17 mouse cellular contexts compared by ENCODE assay signal in the genomic region with DNA sequence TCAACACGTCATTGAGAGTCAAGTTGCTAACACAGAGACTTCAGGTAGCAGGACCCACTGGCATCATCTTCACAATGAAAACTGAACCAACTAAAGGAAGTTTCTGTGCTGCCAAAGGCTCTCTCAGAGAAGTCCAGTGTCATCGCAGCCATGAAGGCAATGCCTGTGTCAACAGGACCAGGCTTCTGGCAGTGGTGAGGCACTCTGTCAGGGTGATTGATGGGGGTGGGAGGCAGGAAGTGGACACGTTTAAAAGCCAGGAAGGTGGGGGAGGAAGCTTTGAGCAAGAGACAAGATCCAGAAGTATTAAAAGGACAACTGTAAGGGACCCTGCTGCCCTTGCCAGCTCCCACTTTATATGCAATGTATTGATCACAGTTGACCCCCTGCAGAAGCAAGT.
DNase-seq lines count a peak whose midpoint lies in the region; ATAC-seq and TF ChIP-seq lines count a peak whose summit lies in the region.
"Had no signal": no experiment of that assay in that cellular context is flagged by ENCODE, and none has a peak within 500 bp of the region (broad histone marks: within the 10 kb centered on the region; RNA-seq: fewer than 3 reads in every experiment).

No protein-coding gene starts in this region.

- H3K9me3 ChIP-seq in midbrain, embryonic 11.5 days (ENCODE audit: control insufficient read depth, low read length), result no peaks in the 10 kb centered on the region
- H3K9me3 ChIP-seq in midbrain, embryonic 15.5 days, result no peaks in the 10 kb centered on the region
- H3K9me3 ChIP-seq: embryonic facial prominence, embryonic 15.5 days; limb, embryonic 13.5 days had no signal

- peak; percentile 6 to 14 for DNase-seq in adrenal gland, postnatal 36 days
- DNase-seq in adrenal gland, postnatal 10 days, result no peak
- peak; percentile 6 for DNase-seq in midbrain, embryonic 11.5 days (ENCODE audit: low spot score, missing footprints)
- peak; percentile 5 to 27 for DNase-seq in kidney, postnatal 36 days
- DNase-seq in yolk sac, embryonic 10.5 days (ENCODE audit: low spot score), result peak; percentile 14
- no peak for DNase-seq in cerebellum, adult 2 months
- no peak for DNase-seq in ovary, adult 18-20 months (ENCODE audit: low spot score)
- DNase-seq: adrenal gland, adult 2 months; cerebellum, adult 18-20 months; heart, postnatal 4 days; retina, postnatal 1 day had no signal

- TF ChIP-seq CTCF in cerebellum, adult 2 months (IDR thresholded peaks at IDR 0.05; ENCODE audit: borderline replicate concordance, insufficient read depth, low read depth, low read length), result no peak

- H3K4me1 ChIP-seq in midbrain, embryonic 11.5 days (ENCODE audit: control insufficient read depth, insufficient read depth, low read length), result no peaks in the 10 kb centered on the region
- no peaks in the 10 kb centered on the region for H3K4me1 ChIP-seq in midbrain, embryonic 15.5 days
- H3K4me1 ChIP-seq in cerebellum, adult 2 months (ENCODE audit: control insufficient read depth, insufficient read depth, low read length), result no peaks in the 10 kb centered on the region
- H3K4me1 ChIP-seq: embryonic facial prominence, embryonic 15.5 days had no signal

- TF ChIP-seq POLR2A in cerebellum, adult 2 months (IDR thresholded peaks at IDR 0.05; ENCODE audit: borderline replicate concordance, insufficient read depth, low read length), result no peak

- H3K27ac ChIP-seq in midbrain, embryonic 11.5 days (ENCODE audit: low read depth, low read length), result no peak overlapping the region
- no peak overlapping the region for H3K27ac ChIP-seq in midbrain, embryonic 15.5 days
- no peak overlapping the region for H3K27ac ChIP-seq in cerebellum, adult 2 months (ENCODE audit: insufficient read depth, low read length)
- H3K27ac ChIP-seq: embryonic facial prominence, embryonic 15.5 days; hindbrain, postnatal 0 days; limb, embryonic 13.5 days; liver, embryonic 14.5 days had no signal

- ATAC-seq in midbrain, embryonic 11.5 days (ENCODE audit: low FRiP score), result no peak
- no peak for ATAC-seq in midbrain, embryonic 15.5 days (replicated peaks)
- ATAC-seq: hindbrain, postnatal 0 days had no signal

- H3K9ac ChIP-seq in midbrain, embryonic 11.5 days (ENCODE audit: low read length), result no peak overlapping the region
- H3K9ac ChIP-seq in midbrain, embryonic 15.5 days, result no peak overlapping the region
- H3K9ac ChIP-seq: embryonic facial prominence, embryonic 15.5 days; limb, embryonic 13.5 days; liver, embryonic 14.5 days had no signal

- H3K27me3 ChIP-seq in midbrain, embryonic 11.5 days (ENCODE audit: control insufficient read depth, insufficient read depth, low read length), result no peaks in the 10 kb centered on the region
- H3K27me3 ChIP-seq in midbrain, embryonic 15.5 days (replicated peaks), result no peaks in the 10 kb centered on the region
- no peaks in the 10 kb centered on the region for H3K27me3 ChIP-seq in cerebellum, adult 2 months (ENCODE audit: control insufficient read depth, insufficient read depth, low read length)
- H3K27me3 ChIP-seq: CH12.LX; limb, embryonic 13.5 days had no signal

- 79% methylated on average over 3 of the region's 3 CpGs for WGBS in midbrain, embryonic 11.5 days
- 80% methylated on average over 3 of the region's 3 CpGs for WGBS in midbrain, embryonic 15.5 days
- 64% methylated on average over 3 of the region's 3 CpGs for WGBS in cerebellum, adult 2 months

- H3K4me2 ChIP-seq in midbrain, embryonic 11.5 days, result no peak overlapping the region
- H3K4me2 ChIP-seq in midbrain, embryonic 15.5 days, result no peak overlapping the region
- H3K4me2 ChIP-seq: embryonic facial prominence, embryonic 15.5 days; limb, embryonic 13.5 days had no signal

- H3K36me3 ChIP-seq in midbrain, embryonic 11.5 days (ENCODE audit: control insufficient read depth, insufficient read depth, low read length), result no peaks in the 10 kb centered on the region
- H3K36me3 ChIP-seq in midbrain, embryonic 15.5 days (replicated peaks), result no peaks in the 10 kb centered on the region
- H3K36me3 ChIP-seq: embryonic facial prominence, embryonic 15.5 days; limb, embryonic 13.5 days had no signal

- H3K4me3 ChIP-seq in midbrain, embryonic 11.5 days (ENCODE audit: low read depth, low read length), result no peak overlapping the region
- H3K4me3 ChIP-seq in midbrain, embryonic 15.5 days, result no peak overlapping the region
- no peak overlapping the region for H3K4me3 ChIP-seq in cerebellum, adult 2 months (replicated peaks; ENCODE audit: insufficient read depth, low read depth, low read length)
- H3K4me3 ChIP-seq: embryonic facial prominence, embryonic 15.5 days; limb, embryonic 13.5 days had no signal

Comparison
In these comparisons a context has a peak if more than half of its experiments do, and no peak if none do; other contexts are left out.
1. DNase-seq: peak in adrenal gland, postnatal 36 days (2 of 2), midbrain, embryonic 11.5 days (single experiment), kidney, postnatal 36 days (2 of 2) and yolk sac, embryonic 10.5 days (single experiment); none in adrenal gland, postnatal 10 days (single experiment), cerebellum, adult 2 months (0 of 2) and ovary, adult 18-20 months (single experiment).